Mouse (Mus musculus) MEL (cell line): Measurements from ENCODE around the gene 2210011C24Rik. TPM values are rescaled to one million over a fixed set of nuclear protein-coding genes. Genes with fewer than 3 reads are reported as not detected.

Experiments used
- DNase-seq: peaks from one replicate; pipeline ENCODE4 v3.0.0; 2011; ENCODE audit warnings: low read depth, low spot score
- H3K27ac ChIP-seq: 2 replicates; pipeline ENCODE4 v1.5.1; 2012; ENCODE audit warnings: low read depth, mild to moderate bottlenecking, control low read depth, low read length, moderate library complexity; ENCODE audit not compliant: control insufficient read depth
- H3K27me3 ChIP-seq, 2 experiments: fragments of 150-350 bp in 1 of 2; sonication (generic) in 1 of 2; 2 replicates each; pipeline ENCODE4 v1.6.1; 2012; ENCODE audit warnings: low read length in 2 of 2, mild to moderate bottlenecking in 2 of 2, improper control_type of control experiment in 1 of 2, moderate library complexity in 1 of 2; ENCODE audit not compliant: insufficient read depth in 2 of 2, control insufficient read depth in 1 of 2
- H3K36me3 ChIP-seq, 2 experiments: 2 replicates each; pipeline ENCODE4 v1.6.1; 2012 to 2014; ENCODE audit warnings: low read length in 2 of 2, improper control_type of control experiment in 1 of 2, inconsistent platforms in 1 of 2, mild to moderate bottlenecking in 1 of 2; ENCODE audit not compliant: insufficient read depth in 2 of 2, control insufficient read depth in 1 of 2
- H3K4me1 ChIP-seq, 2 experiments: fragments of 150-350 bp in 1 of 2; sonication (generic) in 1 of 2; 2 replicates each; pipeline ENCODE4 v1.6.1; 2012; ENCODE audit warnings: low read length in 2 of 2, improper control_type of control experiment in 1 of 2, mild to moderate bottlenecking in 1 of 2; ENCODE audit not compliant: insufficient read depth in 2 of 2, control insufficient read depth in 1 of 2
- H3K4me3 ChIP-seq, 2 experiments: fragments of 150-350 bp in 1 of 2; sonication (generic) in 1 of 2; 2 replicates each; pipeline ENCODE4 v1.5.1; 2012; ENCODE audit warnings: low read depth in 2 of 2, low read length in 2 of 2, mild to moderate bottlenecking in 2 of 2, moderate library complexity in 2 of 2, control low read depth in 1 of 2, improper control_type of control experiment in 1 of 2; ENCODE audit not compliant: control insufficient read depth in 1 of 2, insufficient read depth in 1 of 2
- H3K79me2 ChIP-seq: 2 replicates; pipeline ENCODE4 v1.6.1; 2012; ENCODE audit warnings: mild to moderate bottlenecking, low read length, moderate library complexity; ENCODE audit not compliant: control insufficient read depth, poor library complexity, insufficient read depth
- H3K9ac ChIP-seq: 2 replicates; pipeline ENCODE4 v1.6.1; 2012; ENCODE audit warnings: low read depth, mild to moderate bottlenecking, control low read depth, low read length, moderate library complexity; ENCODE audit not compliant: control insufficient read depth, poor library complexity, severe bottlenecking
- H3K9me3 ChIP-seq: fragments of 150-350 bp; sonication (generic); replicated peaks from 2 replicates; pipeline ENCODE4 v1.6.1; 2012; ENCODE audit warnings: mild to moderate bottlenecking, low read length, improper control_type of control experiment, moderate library complexity; ENCODE audit not compliant: insufficient read depth
- BHLHE40 ChIP-seq: IDR thresholded peaks from 2 replicates; pipeline ENCODE4 v1.6.1; 2012; ENCODE audit warnings: low read depth, mild to moderate bottlenecking, inconsistent platforms, low read length, improper control_type of control experiment, borderline replicate concordance
- CHD2 ChIP-seq: IDR thresholded peaks from 2 replicates; pipeline ENCODE4 v1.6.1; 2011; ENCODE audit warnings: low read length, improper control_type of control experiment
- CTCF ChIP-seq, 3 experiments: IDR thresholded peaks in 2 of 3; conservative IDR thresholded peaks in 1 of 3; 2 replicates each; pipeline ENCODE4 v1.5.1; 2011 to 2012; ENCODE audit warnings: low read length in 3 of 3, low read depth in 2 of 3, mild to moderate bottlenecking in 2 of 3, improper control_type of control experiment in 1 of 3, inconsistent platforms in 1 of 3, mixed read lengths in 1 of 3, moderate library complexity in 1 of 3; ENCODE audit not compliant: control insufficient read depth in 1 of 3, insufficient read depth in 1 of 3, poor library complexity in 1 of 3, severe bottlenecking in 1 of 3
- E2F4 ChIP-seq: IDR thresholded peaks from 2 replicates; pipeline ENCODE4 v1.6.1; 2011; ENCODE audit warnings: low read depth, low read length, improper control_type of control experiment, borderline replicate concordance
- EP300 ChIP-seq, 2 experiments: IDR thresholded peaks; 2 replicates each; pipeline ENCODE4 v1.6.1; 2011; ENCODE audit warnings: improper control_type of control experiment in 2 of 2, low read length in 2 of 2, low read depth in 1 of 2, mild to moderate bottlenecking in 1 of 2
- ETS1 ChIP-seq: IDR thresholded peaks from 2 replicates; pipeline ENCODE4 v1.6.1; 2012; ENCODE audit warnings: low read depth, mild to moderate bottlenecking, inconsistent platforms, low read length, improper control_type of control experiment, moderate library complexity
- GABPA ChIP-seq: IDR thresholded peaks from 2 replicates; pipeline ENCODE4 v1.6.1; 2012; ENCODE audit warnings: low read depth, mild to moderate bottlenecking, inconsistent platforms, low read length, improper control_type of control experiment, moderate library complexity
- HCFC1 ChIP-seq: IDR thresholded peaks from 2 replicates; pipeline ENCODE4 v1.6.1; 2012; ENCODE audit warnings: low read depth, mild to moderate bottlenecking, inconsistent platforms, low read length, improper control_type of control experiment, moderate library complexity
- JUND ChIP-seq: IDR thresholded peaks from 2 replicates; pipeline ENCODE4 v1.6.1; 2011; ENCODE audit warnings: low read depth, mild to moderate bottlenecking, improper control_type of control experiment, low read length
- KAT2A ChIP-seq: conservative IDR thresholded peaks from 2 replicates; pipeline ENCODE4 v1.6.1; 2012; ENCODE audit warnings: low read depth, low read length, improper control_type of control experiment, inconsistent platforms
- MAFK ChIP-seq: IDR thresholded peaks from 2 replicates; pipeline ENCODE4 v1.6.1; 2011; ENCODE audit warnings: low read depth, mild to moderate bottlenecking, low read length, improper control_type of control experiment, borderline replicate concordance
- MEF2A ChIP-seq: IDR thresholded peaks from 2 replicates; pipeline ENCODE4 v1.6.1; 2014; ENCODE audit warnings: low read depth, mild to moderate bottlenecking, inconsistent platforms, low read length, improper control_type of control experiment; ENCODE audit not compliant: poor library complexity, insufficient replicate concordance, severe bottlenecking; ENCODE audit errors: extremely low read depth
- MXI1 ChIP-seq: IDR thresholded peaks from 2 replicates; pipeline ENCODE4 v1.6.1; 2011; ENCODE audit warnings: mild to moderate bottlenecking, low read depth, low read length, improper control_type of control experiment
- MYC ChIP-seq: IDR thresholded peaks from 2 replicates; pipeline ENCODE4 v1.6.1; 2011; ENCODE audit warnings: low read depth, mild to moderate bottlenecking, low read length, improper control_type of control experiment, moderate library complexity
- NELFE ChIP-seq: IDR thresholded peaks from 2 replicates; pipeline ENCODE4 v1.6.1; 2011; ENCODE audit warnings: low read depth, low read length, improper control_type of control experiment
- RAD21 ChIP-seq: IDR thresholded peaks from 2 replicates; pipeline ENCODE4 v1.6.1; 2011; ENCODE audit warnings: mild to moderate bottlenecking, low read depth, low read length, improper control_type of control experiment
- RCOR1 ChIP-seq: IDR thresholded peaks from 2 replicates; pipeline ENCODE4 v1.6.1; 2012; ENCODE audit warnings: low read depth, mild to moderate bottlenecking, inconsistent platforms, low read length, improper control_type of control experiment
- SMC3 ChIP-seq: IDR thresholded peaks from 2 replicates; pipeline ENCODE4 v1.6.1; 2011; ENCODE audit warnings: low read depth, low read length, improper control_type of control experiment
- TAL1 ChIP-seq: IDR thresholded peaks from 2 replicates; pipeline ENCODE4 v1.6.1; 2012; ENCODE audit warnings: mild to moderate bottlenecking, inconsistent platforms, low read length, moderate library complexity, mixed read lengths
- ZC3H11A ChIP-seq: IDR thresholded peaks from 2 replicates; pipeline ENCODE4 v1.6.1; 2012; ENCODE audit warnings: low read depth, mild to moderate bottlenecking, inconsistent platforms, low read length, improper control_type of control experiment
- ZKSCAN1 ChIP-seq: IDR thresholded peaks from 2 replicates; pipeline ENCODE4 v1.6.1; 2012; ENCODE audit warnings: low read depth, mild to moderate bottlenecking, inconsistent platforms, low read length, improper control_type of control experiment, moderate library complexity
- ZMIZ1 ChIP-seq: IDR thresholded peaks from 2 replicates; pipeline ENCODE4 v1.6.1; 2012; ENCODE audit warnings: low read depth, mild to moderate bottlenecking, inconsistent platforms, low read length, improper control_type of control experiment, moderate library complexity
- ZNF384 ChIP-seq: IDR thresholded peaks from 2 replicates; pipeline ENCODE4 v1.6.1; 2012; ENCODE audit warnings: low read depth, mild to moderate bottlenecking, inconsistent platforms, low read length, improper control_type of control experiment
- polyA plus RNA-seq, 2 experiments: library from polyadenylated mRNA; stranded (reverse) in 1 of 2; unstranded in 1 of 2; fragments of >175 nt in 1 of 2; fragments of >200 nt in 1 of 2; gene quantifications; 2 replicates each; pipeline versions ENCODE4 v1.2.1 to v1.2.4; 2012; ENCODE audit warnings: low replicate concordance in 2 of 2, low read depth in 1 of 2; ENCODE audit not compliant: insufficient read length in 2 of 2, insufficient read depth in 1 of 2, missing spikeins in 1 of 2
- total RNA-seq: library from RNA; depleted of rRNA; stranded (reverse); fragments of 300-350 nt; gene quantifications from 2 replicates; pipeline ENCODE4 v1.2.3, GENCODE M21; 2012

2210011C24Rik gene
- total and polyA plus RNA-seq, 3 experiments: not detected

- Histone ChIP-seq H3K79me2 (no peaks in the 10 kb centered on the region), H3K9ac (no peak overlapping the region), H3K9me3 (no peaks in the 10 kb centered on the region), H3K4me1 (0 out of 4 replicates have a peak, but pooled peaks cover 0 to 8% of the 10 kb centered on the region in 2 experiments), H3K36me3 (no peaks in the 10 kb centered on the region; a peak in 1 of 4 replicates), H3K27me3 (no peaks in the 10 kb centered on the region), H3K4me3 (no peak overlapping the region; a peak in 2 of 4 replicates)
- DNase-seq: peak; percentile 63
- TF ChIP-seq RCOR1 (no peak), MAFK (peak; percentile 80)
- TF ChIP-seq, all 39 proteins: peak for 1
- no peak overlapping the region for H3K27ac ChIP-seq
Measured at GRCm38 (mm10) chr8:84025863-84026262, 13.9 kb upstream of the 2210011C24Rik start.

DNA sequence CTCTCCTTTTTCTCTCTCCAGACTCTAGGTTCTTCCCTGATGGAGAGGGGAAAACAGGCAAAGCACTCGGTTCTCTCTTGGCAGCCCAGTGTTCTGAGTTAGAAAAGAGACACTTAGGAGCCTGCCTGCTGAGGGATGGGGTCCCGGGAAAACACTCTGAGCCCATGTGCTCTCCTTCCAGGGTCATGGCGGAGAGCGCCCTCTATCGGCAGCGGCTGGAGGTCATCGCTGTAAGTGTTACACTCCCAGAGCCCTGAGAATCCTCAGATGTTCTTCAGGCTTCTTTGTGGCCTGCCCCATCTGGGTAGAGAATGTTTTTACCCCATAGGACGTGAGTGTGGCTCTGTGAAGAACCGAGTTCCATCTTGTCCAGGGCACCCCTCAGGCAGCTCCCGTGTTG is 12.2 kb upstream of the 2210011C24Rik start:
- no peak overlapping the region for H3K27ac ChIP-seq
- no peaks in the 10 kb centered on the region for H3K27me3 ChIP-seq
- no peaks in the 10 kb centered on the region for H3K79me2 ChIP-seq
- H3K36me3 ChIP-seq: no peaks in the 10 kb centered on the region; a peak in 1 of 4 replicates
- no peak overlapping the region for H3K9ac ChIP-seq
- peak; percentile 79 for DNase-seq
- peaks cover 2 to 15% of the 10 kb centered on the region in 2 experiments; a peak in 1 of 4 replicates for H3K4me1 ChIP-seq
- no peaks in the 10 kb centered on the region for H3K9me3 ChIP-seq
- TF ChIP-seq RAD21: peak; percentile 48
- no peak for TF ChIP-seq MXI1
- no peak for TF ChIP-seq JUND
- TF ChIP-seq GABPA: no peak
- no peak for TF ChIP-seq ZNF384
- TF ChIP-seq SMC3: peak; percentile 42
- peak; percentile 87 for TF ChIP-seq MYC
- peak; percentile 81 to 97 (median 96) for TF ChIP-seq CTCF (IDR thresholded peaks at IDR 0.05 in 2 of 3, conservative IDR thresholded peaks at IDR 0.05 in 1 of 3; ENCODE audit: control insufficient read depth in 1 of 3, insufficient read depth in 1 of 3, low read depth in 2 of 3, low read length in 3 of 3, poor library complexity in 1 of 3, severe bottlenecking in 1 of 3)
- TF ChIP-seq, all 39 proteins: peak for 4
- no peak overlapping the region for H3K4me3 ChIP-seq

DNA sequence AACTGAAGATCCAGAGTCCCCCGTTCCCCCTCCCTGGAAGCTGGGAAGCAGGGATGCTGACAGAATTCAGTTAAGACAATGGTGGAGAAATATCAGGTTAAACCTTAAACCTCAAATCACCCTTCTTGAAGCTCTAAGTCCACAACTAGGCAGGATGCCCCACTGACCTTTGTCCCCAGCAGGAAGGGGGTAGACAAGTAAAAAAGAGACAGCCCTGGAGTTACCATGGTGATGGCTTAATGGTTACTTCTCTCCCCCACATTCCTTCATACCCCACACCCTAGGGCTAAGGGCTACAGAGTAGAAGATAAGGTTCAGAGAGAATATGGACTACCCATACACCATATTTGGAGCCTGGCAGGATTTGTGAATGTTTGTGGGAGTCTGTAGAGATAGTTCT is 11.7 kb upstream of the 2210011C24Rik start:
- Histone ChIP-seq H3K27ac (no peak overlapping the region), H3K4me1 (peaks cover 2 to 15% of the 10 kb centered on the region in 2 experiments; a peak in 1 of 4 replicates), H3K4me3 (no peak overlapping the region), H3K36me3 (no peaks in the 10 kb centered on the region; a peak in 1 of 4 replicates)
- TF ChIP-seq ZMIZ1: no peak
- no peak for TF ChIP-seq BHLHE40
- no peak for TF ChIP-seq HCFC1
- TF ChIP-seq ZNF384: no peak
- TF ChIP-seq ETS1: no peak
- no peak for TF ChIP-seq ZKSCAN1
- TF ChIP-seq KAT2A: no peak
- TF ChIP-seq ZC3H11A: no peak
- no peak for TF ChIP-seq NELFE
- TF ChIP-seq CHD2: no peak
- no peak for TF ChIP-seq GABPA
- no peak for TF ChIP-seq TAL1
- no peak for TF ChIP-seq MEF2A
- no peak for TF ChIP-seq E2F4
- no peak for TF ChIP-seq EP300 (IDR thresholded peaks at IDR 0.05; ENCODE audit: low read depth in 1 of 2, low read length in 2 of 2)
- no peak for TF ChIP-seq MAFK
- TF ChIP-seq, all 39 proteins: peak for 0
- Histone ChIP-seq H3K9ac (no peak overlapping the region), H3K79me2 (no peaks in the 10 kb centered on the region), H3K27me3 (no peaks in the 10 kb centered on the region), H3K9me3 (no peaks in the 10 kb centered on the region)
- DNase-seq: no peak
